Mouse (Mus musculus) hindlimb bud, embryonic 11.5 days (tissue): ENCODE measurements around the gene Prss36.
A peak's percentile ranks its signal among the peaks of the same experiment; 100 is the strongest.

Experiments
- DNase-seq: peaks from one replicate; pipeline ENCODE4 v3.0.0-alpha.2; 2012; ENCODE audit warnings: low read depth, low spot score; ENCODE audit errors: extremely low spot score

Gene Prss36

DNA sequence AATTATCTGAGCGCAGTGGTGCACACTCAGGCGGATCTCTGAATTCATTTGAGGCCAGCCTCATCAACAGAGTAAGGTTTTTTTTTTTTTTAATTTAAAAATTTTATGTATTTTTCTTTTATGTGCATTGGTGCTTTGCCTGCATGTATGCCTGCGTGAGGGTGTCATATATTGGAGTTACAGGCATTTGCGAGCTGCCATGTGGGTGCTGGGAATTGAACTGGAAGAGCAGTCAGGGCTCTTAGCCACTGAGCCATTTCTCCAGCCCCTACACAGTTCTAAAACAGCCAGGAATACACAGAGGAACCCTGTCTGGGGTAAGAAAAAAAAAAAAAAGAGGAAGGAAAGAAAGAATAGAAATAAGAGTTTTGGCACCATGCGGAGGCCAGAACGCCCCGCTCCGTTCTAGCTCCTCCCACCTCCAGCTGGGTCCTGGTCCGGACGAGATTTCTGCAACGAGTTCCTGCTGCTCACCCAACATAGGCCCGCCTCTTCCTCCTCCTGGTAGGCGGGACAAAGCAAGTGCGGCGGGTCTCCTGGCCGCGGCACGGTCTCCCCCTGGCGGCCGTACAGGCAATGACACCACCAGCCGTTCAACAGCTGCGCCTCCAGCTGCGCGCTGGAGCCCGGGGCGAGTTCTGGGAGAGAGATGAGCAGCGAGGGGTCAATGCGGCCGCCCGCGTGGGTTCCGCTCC is 11.3 kb downstream of the Prss36 start:
- peak; percentile 77 for DNase-seq

DNA sequence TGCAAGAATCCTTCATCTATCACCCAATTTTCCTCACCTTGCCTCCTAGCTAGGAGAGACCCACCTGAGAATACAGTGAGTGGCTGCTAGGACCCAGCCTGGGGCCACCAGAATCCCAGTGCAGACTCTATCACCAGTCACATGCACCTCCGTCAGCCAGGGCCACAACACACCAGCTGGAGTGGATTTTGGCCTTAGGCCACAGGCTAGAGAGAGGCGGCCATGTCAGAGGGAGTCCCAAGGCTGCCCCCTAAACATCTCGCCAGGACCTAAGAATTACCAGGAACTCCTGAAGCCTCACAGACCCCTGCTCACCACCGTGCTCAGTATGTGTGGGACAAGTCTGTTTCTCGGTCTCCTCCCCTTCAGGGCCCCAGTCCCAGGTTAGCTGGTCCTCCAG is 12.4 kb downstream of the Prss36 start:
- no peak for DNase-seq

DNA sequence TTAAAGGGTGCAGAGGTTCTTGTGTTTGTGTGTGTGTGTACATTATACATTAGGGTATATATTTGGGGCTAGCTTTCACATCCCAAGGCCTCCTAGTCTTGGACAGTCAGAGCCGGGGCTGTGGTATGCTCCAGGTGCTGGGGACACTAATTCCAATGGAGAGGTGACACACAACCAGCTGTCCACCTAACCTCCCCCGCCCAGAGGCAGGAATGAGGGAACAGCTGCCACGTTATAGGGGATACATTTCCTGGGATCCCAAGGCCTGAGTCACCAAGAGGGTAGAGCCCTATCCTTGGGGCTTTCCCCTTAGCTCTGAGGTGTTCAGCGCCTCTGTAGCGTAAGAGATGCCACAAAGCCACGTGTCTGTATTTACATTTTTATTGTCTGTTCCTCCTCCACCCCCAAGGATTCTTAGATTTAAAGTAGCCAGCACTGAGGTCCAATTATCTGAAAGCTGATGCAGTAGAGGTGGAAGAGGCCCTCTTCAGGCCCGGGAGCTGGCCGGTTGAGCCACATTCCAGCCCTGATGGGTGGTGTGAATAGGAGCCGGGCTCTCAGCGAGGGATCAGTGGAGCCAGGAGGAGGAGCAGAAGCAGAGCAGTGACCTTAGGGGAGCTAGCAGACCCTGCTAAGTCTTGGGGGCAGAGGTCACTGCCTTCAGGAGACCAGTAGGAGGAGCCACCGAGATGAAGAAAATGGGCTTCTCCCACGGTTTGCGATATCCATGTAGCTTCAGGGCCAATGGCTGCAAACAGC is 14.1 kb downstream of the Prss36 start:
- DNase-seq: no peak

DNA sequence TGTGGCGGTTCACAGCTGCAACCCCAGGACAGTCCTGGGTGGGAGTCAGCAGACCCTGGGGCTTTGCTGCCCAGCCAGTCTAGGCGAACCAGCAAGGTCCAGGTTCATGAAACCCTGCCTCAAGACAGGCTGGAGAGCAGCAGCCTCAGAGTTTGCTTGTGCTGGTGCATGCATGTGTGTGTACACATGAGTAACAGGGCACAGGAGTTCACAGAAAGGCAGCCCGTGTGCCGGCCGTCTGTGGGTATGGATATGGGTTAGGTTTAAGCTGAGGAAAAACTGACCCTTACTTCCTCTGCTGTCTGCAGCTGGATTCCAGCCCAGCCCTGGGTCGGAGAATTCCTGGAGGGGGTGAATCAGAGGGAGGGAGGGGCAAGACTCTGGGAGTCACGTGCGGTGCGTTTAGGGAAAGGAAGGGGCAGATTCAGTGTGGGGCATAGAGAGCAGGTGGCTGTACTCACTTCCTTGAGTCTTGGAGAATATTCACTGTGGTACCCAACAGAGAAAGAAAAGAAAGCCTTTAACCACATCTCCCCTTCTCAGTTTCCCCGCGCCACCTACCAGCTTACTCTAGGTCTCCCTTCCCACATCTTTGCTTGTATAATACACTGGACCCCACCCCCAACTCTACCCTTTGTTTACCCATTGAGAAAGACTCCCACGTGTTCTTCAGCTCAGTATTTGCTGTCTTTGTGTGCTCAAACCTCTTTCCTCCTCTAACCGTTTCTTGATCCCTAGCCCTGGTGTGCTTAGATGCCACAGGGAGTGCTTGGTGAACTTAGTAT is 15.0 kb downstream of the Prss36 start:
- DNase-seq: no peak

DNA sequence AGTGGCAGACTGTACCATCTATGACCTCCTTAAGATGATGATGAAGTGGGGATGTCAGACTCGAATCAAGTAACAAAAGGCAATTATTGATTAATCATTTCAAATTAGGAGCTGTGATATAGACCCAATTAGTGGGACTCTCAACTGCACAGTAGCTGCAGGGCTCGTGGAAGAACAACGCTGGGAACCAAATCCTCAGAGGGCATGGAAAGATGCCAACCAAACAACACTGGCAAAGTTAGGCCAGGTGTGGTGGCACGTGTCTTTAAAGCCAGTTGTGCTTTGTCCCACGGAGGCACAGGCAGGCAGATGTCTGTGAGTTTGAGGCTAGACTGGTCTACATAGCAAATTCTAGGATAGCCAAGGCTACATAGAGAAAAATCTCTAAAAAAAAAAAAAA is 15.9 kb downstream of the Prss36 start:
- DNase-seq: no peak

DNA sequence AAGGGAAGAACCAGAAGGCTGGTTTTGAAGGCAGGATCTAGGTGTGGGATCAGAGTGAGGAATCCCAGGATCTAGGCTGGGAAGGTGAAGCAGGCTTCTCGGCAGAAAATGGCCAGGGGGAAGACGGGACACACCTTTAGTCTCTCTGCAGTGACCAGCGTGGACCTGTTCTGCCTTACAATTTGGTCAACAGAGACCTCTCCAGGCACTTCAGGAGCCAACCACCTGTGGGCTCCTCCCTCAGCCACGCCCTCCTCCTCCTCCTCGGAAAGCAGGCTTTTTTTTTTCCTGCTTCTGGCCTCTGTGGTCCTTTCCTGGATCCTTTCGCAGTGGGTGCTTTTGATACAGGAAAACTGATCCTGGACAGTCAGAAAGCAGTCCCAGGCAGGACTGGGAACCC is 16.6 kb downstream of the Prss36 start, which contains the start of gene Prss8:
Prss8 (minus strand) TSS at position 182 of the 400 bp plus-strand sequence.
- no peak for DNase-seq

DNA sequence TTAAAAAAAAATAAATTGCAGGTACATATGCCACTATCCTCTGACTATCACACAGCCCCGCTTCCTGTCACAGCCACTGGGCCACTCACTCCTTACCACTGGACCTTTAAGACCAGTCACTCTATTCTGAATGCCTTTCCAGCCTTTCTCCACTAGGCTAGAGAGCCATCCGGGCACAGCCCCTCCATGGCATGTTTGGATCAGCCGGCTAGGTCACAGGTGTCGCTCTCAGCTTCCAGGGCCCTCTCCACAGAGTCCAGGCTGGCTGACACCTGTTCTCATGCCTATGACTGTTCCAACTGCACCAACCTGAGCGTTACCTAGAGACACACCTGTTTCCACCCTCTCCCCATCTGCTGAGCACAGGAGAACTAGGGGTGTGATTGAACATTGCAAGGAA is 17.9 kb downstream of the Prss36 start:
- DNase-seq: no peak

DNA sequence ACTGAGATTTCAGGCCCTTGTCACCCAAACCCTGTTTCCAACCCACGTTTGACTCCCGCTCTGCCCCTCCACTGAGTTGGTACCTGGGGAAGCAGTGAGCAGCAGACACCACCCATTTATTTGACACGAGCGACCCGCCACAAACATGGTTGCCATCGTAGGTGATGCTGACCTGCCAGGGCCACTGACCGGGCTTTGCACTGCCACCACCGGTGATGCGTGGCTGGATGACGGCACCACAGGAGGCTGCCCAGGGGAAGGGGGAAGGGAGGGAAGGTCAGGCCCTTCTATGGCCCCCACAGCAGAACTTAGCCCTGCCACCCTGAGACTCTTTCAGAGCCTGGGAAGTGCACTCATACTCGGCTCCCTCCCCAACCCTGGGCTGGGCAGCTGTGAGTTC is 18.8 kb downstream of the Prss36 start:
- no peak for DNase-seq

DNA sequence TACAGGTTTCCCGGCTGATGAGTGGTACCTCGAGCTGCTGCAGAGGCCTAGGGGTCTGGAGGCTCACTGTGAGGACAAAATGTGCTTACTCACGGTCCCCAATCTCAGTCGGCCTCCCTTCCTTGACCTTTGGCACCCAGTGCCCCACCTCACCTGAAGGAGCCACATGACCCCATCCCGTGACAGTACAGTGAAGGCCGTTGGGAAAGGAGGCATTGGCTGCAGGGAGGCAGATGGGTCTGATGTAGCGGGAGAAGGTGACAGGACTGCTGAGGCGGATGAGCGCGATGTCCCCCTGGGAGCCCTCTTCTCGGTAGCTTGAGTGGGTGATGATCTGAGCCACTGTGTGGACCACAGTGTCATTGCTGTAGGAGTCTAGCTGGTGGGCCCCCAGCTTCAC is 19.7 kb downstream of the Prss36 start:
- no peak for DNase-seq

DNA sequence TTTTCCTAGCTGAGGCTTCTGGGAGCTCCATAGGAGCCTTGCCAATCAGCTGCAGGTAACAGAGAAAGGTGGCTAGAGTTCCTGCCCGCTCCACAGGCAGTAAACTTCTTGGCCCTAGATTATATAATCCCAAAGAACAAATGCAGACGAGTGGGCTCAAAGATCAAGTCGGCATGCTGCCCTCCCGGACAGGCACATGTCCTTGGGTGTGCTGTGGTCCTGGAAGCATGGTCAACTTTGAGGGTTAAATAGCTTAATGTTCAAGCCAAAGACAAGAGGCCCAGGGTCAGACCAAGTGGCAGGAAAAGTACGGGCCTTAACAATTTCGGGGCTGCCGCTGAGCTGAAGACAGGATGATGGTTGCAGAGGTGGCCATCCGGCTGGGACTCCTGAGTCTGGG is 20.5 kb downstream of the Prss36 start:
- DNase-seq: no peak

DNA sequence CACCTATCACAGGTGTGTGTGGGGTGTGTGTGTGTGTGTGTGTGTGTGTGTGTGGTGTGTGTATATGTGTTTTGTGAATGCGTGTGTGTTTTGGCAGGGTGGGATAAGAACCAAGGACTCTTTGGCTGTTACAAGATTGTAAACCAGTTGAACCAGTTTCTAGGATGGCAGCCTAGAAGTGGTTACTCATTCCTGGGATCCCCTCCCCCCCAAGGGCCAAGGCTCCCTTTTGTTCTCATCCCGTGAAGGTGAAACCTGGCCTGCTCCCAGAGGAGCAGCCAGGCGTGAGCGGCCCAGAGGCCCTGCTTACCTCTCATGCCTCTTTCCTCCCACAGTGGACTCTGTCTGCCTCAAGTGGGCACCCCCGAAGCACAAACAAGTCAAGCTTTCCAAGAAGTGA is 21.3 kb downstream of the Prss36 start:
- no peak for DNase-seq

DNA sequence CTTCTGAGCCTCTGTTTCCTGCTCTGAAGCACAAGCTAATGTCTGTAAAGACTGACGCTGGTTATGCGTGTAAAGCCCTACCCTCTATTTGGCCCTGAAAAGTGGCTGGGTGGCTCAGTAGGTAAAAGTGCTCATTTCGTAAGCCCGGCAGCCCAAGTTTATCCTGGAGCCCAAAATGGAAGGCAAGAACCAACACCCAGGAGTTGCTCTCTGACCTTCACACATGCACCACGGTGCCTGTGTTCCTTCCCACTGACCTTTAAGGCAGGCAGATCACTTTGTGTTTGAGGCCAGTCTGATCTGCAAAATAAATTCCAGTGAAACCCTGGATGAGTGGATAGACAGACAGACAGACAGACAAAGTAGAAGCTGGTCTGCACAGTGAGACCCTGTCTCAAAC is 22.8 kb downstream of the Prss36 start:
- no peak for DNase-seq

DNA sequence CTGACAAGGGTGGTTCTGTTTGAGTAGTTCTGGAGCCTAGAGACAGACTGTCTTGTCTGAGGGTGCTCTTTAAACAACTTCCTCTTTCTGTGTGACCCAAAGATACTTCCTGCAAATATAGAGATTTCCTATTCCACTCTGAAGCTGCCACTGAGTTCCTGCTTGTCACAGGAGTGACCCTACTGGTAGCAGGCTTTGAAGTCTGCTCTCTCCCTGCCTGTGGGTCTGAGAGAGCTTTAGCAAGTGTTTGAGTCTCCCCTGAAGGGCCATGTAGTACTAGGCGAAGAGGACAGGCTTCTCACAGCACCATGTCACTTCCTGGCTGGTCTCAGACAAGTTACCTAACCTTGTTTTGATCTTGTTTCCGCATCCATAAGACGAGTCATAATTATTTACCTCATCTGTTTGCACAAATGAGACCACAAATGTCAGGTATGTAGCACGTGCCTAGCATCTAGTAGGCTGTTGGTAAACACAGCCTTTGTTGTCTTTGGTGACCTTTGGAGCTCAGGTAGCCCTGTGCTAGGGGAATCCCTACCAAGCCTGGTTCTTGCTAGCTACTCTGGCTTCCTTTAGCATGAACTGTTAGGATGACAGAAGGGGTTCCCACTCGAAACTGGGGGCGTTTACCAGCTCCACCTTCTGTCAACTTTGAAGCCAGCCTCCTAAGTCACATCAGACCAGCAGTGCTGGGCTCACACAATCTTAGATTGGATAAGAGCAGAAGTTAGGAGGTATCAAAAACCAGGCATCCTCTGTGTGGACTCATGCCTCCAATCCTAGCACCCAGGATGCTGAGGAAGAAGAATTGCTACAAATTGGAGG is 23.9 kb downstream of the Prss36 start:
- DNase-seq: no peak

DNA sequence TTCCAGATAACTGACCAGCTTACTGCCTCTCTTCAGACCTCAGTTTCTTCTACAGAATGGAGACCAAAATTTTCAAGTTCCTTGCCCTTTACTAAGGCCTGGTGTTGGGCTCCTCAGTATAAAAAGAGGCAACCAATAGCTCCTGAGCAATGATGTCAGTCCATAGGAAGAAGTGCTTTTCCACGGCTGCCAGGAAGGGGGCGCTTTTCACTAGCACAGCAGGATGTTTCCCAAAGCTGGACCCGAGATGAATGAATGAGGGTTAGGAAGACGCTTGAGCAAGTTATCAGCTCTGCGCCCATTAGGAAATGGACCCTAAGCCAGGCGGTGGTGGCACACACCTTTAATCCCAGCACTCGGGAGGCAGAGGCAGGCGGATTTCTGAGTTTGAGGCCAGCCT is 25.0 kb downstream of the Prss36 start:
- DNase-seq: no peak

DNA sequence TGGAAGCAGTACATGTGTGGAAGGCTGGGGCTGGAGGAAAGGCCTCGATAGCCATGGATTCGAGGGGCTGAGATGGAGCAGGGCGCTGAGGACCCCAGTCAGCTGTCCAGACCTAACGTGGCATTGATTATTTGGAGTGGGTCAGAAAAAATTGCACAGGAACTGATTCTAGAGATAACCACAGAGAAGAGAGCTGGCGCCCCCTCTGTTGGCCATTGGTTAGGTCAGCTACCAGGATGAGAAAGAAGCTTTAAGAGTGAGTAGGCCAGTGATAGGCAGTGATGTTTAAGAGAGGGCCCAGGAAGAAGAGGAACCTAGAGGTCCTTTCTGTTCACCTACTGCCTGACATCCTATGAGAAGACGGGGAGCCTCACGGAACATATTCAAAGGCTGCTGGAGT is 27.2 kb downstream of the Prss36 start:
- no peak for DNase-seq

DNA sequence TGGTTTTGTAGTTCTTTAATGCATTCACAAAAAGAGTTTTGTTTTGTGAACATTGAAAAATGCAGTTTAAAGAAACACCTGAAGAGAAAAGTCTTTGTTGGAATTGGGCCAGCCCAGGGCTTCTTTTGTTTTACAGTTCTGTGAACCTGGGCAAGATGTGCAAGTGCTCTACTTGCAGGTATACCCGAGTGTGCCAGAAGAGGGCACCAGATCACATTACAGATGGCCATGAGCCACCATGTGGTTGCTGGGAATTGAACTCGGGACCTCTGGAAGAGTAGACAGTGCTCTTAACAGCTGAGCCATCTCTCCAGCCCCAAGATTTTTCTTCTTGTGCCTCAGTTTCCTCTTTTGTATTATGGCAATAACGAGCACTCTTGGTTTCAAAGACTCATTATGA is 28.3 kb downstream of the Prss36 start:
- DNase-seq: no peak

DNA sequence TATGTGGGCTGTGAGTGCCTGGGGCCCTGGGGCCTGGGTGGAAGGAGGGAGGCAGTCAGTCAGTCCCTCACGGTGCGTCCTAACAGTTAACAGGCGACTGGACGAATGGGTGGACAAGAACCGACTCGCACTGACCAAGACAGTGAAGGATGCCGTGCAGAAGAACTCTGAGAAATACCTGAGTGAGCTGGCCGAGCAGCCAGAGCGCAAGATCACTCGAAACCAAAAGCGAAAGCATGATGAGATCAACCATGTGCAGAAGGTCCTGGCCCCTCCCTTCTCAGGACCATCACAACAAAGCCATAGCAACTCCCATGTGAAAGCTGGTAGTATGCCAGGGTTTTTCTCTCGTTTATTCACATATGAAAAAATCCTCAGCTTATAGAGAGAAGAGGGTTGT is 31.2 kb downstream of the Prss36 start:
- DNase-seq: no peak

DNA sequence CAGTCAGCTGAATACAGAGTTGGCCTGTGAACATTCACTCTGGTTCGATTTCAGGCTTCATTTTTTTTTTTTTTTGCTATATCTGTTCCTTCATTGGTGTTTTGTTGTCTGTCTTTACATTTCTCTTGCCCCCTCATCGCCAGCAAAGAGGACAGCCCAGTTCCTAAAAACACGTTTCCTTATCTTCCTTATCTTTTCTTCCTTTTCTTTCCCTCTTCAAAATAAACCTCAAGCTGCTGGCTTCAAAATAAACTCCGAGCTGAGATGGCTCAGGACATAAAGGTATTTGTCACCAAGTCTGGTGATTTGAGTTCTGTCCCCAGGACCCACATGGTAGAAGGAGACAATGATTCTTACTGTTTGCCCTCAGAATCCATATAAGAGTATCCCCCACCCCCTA is 33.6 kb downstream of the Prss36 start:
- DNase-seq: no peak

DNA sequence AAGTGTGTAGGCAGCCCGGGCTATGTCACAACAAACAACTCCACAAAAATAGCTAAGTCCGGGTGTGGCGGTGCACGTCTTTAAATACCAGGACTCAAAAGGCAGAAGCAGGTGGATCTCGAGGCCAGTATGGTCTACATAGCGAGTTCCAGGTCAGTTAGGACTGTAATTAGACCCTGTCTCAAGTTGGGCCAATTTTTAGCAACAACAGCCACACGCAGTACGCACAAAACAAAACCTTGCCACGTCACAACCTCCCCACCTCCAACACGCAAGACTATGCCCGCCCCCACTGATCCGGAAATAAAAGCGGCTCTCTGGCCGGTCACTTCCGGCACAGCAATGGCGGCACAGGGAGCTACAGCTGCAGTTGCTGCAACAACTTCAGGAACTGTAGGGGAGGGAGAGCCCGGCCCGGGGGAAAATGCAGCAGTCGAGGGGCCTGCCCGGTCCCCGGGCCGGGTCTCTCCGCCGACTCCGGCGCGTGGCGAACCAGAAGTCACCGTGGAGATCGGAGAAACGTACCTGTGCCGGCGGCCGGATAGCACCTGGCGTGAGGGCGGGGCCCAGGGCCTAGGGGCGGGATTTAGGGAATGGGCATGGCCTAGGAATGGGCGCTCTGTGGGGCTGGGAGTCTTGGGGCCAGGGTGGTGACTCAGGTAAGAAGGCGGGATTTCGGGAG is 34.2 kb downstream of the Prss36 start, which contains the start of gene Kat8:
Kat8 (plus strand) TSS at position 327 of the 682 bp plus-strand sequence.
- DNase-seq: no peak

DNA sequence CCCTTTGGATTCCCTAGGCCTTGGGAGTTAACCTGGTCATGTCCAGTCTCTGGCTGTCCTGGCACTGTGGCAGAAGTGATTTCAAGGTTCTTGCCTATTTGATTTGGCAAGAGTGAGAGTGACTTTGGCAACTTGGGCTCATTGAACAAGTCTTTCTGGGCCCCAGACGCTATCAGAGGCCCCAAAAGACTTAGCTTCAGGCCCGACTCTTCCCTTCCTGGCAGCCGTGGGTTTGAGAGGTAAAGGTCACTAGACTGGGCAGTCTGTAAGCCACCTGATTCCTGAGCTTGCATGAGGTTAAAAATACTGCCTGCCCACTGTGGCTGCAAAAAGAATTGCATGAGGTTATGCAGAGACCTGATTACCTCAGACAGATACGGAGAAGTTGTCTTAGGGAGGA is 37.9 kb downstream of the Prss36 start:
- DNase-seq: no peak
